Mouse (Mus musculus) 3T3-L1 (cell line): ENCODE results near the gene 1810010D01Rik.

ENCODE experiments used
- DNase-seq: peaks from one replicate; pipeline ENCODE4 v3.0.0-alpha.2; 2015; ENCODE audit warnings: low read depth, low spot score

Gene 1810010D01Rik

DNA sequence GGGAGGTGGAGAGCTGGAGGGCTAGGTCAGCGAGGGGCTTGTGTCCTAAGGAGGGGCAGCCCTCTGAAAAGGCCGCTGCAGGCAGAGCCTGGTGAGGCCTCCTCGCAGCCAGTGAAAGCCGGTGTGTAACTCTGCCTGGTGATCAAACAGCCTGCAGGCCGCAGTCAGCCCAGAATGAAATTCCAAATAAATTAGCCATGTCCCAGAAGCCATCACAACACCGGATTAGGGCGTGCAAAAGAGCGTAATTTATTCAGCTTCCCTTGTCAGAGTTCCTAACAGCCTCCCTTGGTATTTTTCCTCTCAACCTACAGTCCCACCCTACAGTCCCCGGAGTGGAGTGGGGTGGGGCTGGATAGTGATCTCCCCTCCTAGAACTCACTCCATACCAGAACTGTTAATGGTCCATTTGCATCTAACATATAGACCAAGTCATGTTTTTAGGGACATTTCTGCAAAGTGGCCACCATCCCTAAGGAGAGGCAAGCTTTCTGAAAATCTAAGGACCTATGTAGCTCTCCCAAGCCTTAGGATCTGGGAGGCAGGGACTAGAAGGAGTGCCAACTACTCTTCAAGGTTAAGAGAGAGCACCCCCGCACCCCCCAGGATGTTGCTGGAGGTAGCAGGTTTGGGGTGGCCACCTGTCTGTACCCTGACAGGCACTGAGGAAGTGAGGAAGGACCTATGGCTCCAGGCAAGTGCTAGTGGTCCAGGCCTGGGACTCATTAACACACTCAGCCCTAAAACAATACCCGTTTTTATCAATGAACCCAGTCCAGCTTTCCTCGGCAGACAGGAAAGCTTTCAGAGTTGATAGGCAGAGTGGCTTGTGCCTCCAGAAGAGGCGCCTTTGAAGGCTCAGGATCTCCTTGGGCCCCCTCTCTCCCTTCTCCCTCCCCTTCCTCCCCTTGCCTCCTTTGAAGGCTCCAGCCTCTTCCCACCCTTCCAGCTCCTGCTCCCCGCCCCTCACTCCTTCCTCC is 4.1 kb upstream of the 1810010D01Rik start:
- no peak for DNase-seq

DNA sequence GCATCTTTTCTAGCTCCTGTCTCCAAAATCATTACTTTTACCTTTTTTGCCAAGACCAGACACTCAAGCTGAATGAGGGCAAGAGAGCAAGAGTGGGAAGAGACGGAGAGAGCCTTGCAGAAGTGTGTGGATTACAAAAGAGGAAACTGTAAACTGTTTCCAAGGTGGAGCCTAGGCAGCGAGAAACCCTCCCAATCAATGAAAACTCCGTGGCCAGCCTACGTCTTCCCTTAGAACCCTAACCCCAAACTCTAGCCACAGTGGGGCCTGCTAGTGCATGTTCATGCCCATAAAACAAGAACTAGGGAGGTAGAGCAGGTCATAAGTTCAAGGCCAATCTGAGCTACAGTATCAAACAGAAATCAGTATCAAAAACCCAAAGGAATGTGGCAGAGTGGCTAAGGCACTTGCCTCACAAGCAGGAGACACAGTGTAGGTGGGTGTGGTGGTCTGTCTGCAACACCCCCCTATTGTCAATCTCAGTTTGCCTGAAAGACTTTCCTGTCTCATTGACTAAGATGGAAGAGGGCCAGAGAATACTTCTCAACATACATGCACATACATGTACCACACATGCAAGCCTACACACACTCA is 2.7 kb upstream of the 1810010D01Rik start:
- DNase-seq: no peak

DNA sequence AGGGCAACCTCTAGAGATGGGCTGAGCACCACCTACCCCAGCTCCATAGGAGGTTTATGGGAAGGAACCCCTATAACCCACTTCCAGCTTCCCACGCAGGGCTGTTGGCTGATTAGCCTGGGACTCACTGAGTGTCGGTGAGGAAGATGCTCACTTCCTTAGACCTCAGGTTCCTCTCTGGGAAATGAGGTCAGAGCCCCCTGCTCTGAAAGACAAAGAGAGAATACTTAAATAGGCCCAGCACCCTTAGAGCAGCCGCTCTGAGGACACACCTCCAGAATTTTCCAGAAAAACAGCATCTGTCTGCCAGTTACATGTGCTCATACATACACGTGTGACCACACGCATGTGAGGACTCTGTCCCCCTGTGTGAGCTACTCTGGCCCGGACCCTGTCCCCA is 1.1 kb downstream of the 1810010D01Rik start:
- no peak for DNase-seq

DNA sequence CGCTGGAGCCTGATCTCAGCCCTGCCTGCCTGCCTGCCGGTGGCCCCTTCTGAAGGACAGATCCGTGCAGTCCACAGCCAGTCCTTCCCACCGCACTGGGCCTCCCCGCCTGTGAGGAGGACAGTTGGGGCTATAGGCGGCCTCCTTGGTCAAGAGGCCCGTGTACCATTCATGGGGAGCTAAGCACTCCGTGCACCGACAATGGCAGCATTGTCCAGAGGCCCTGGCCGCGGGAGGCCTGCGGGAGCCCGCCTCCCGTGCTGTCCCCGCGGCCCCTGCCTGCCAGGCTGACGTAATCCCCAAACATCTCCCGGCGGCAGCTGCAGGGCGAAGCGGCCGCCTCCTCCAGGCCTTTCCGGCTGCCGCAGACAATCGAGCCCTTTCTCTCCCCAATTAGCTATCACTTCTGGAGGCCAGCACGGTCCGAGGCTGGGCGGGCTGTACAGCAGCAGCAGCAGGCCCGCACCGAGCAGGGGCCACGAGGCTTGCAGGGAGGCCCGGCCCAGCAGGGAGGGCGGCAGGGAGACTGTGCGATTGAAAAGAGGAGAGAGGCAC is 1.8 kb downstream of the 1810010D01Rik start:
- DNase-seq: no peak

DNA sequence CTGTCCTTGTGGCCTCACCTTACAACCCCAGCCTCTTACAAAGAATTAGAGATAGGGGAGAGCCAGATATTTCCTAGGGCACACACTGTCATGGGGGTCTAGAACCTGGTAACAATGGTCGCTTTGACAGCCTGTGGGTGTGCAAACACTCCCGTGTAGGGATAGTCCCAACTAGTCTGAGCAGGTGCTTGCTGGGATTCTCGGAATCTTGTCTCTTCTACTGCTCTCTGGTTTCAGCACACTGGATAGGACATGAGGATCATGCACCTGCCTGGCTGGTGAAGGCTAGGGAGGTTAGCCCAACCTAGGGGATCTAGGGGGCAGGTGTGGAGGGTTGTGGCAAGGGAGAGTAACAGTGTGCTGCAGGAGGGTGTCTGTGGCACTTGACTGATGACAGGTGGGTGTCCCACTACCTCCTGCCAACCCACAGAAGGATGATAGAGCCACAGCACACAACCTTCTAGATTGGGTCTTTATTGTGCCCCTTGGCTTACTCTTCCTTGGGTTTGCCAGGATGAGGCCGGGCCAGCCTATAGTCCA is 2.5 kb downstream of the 1810010D01Rik start:
- DNase-seq: no peak

DNA sequence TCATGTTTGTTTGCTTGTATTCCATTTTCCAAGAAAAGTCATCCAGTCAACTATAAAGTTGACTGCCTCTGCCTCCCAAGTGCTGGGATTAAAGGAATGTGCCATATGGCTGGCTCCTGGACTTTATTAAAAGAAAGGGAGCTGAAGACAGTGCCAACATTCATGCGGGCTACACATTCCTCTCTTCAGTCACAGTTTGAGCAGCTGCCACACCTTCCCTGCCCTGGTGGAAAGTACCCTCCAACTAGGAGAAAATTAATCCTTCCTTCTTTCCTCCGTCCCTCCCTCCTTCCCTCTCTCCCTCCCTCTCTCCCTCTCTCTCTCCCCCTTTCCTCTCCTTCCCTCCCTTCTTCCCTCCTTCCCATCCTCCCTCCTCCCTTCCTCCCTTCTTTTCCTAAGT is 8.2 kb downstream of the 1810010D01Rik start:
- DNase-seq: peak; percentile 82

DNA sequence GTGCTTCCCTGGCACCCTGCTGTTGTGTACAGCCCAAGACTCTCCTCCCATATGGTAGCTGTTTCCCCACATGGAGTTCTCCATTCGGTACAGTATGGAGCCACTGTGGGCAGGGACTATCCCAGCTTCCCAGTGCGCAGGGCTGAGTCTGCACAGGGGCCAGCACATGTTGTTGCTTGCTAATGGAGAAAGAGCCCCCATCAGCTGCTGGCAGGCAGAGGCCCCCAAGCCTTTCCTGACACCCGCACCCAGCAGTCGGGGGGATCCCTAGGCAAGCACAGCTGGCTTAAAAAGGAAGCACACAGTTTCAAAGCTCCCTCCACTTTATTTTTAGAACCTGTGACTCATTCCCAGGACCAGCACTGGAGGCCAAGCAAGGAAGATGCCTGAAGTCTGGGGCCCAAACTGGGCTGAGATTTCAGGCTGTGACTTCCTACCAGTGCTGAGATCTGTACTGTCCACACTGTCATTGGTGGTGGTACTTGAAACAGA is 9.7 kb downstream of the 1810010D01Rik start:
- DNase-seq: peak; percentile 80

DNA sequence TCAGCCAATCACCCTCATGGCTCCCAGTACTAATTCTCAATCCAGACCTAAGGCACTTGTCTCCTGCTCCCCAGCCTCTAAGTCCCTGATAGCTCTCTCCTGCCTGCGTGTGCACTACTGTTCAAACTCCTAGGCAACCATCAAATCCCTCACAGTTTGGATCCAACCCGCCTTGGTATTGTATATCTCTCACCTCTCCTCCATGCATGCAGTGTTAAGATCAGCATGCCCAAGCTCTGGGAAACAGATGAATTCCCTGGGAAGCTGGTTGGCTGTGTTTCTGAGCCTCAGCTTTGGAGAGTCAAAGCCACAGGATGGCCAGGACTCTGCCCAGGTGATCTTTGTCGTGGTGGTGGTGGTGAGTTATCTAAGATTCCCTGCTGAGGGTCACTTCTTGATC is 10.2 kb downstream of the 1810010D01Rik start:
- DNase-seq: no peak

DNA sequence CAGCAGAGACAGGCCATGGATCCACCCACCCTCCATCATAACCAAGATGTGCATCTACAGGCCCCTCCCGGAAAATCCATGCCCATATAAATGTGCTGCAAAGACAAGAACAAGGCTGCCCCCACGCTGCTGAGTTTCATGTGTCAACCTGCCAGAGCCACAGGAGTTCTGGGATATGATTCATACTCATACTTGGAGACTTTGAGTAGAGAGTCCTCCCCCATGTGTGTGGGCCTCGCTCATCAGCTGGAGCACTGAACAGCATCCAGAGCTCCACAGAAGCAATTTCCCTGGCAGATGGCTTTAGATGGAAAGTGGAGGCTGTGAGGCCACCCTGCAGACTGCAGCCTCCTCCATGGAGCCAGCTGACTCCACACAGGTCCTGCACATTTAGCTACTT is 10.9 kb downstream of the 1810010D01Rik start:
- DNase-seq: peak; percentile 81

DNA sequence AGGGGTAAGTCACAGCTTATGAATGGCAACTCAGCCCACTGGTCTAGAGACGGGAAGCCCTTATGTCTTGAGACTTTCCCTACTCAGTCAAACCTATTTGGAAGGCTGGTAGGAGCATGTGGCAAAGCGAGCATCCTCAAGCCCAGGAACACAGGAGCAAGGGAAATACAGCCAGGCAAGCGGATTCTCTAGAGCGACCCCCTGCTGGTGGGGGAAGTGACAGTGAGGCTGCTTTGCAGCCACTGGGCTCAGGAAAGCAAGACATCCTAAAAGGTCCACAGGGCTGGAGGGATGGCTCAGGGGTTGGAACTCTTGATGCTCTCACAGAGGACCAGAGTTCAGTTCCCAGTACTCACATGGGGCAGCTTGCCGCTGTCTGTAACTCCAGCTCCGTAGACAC is 11.6 kb downstream of the 1810010D01Rik start:
- no peak for DNase-seq

DNA sequence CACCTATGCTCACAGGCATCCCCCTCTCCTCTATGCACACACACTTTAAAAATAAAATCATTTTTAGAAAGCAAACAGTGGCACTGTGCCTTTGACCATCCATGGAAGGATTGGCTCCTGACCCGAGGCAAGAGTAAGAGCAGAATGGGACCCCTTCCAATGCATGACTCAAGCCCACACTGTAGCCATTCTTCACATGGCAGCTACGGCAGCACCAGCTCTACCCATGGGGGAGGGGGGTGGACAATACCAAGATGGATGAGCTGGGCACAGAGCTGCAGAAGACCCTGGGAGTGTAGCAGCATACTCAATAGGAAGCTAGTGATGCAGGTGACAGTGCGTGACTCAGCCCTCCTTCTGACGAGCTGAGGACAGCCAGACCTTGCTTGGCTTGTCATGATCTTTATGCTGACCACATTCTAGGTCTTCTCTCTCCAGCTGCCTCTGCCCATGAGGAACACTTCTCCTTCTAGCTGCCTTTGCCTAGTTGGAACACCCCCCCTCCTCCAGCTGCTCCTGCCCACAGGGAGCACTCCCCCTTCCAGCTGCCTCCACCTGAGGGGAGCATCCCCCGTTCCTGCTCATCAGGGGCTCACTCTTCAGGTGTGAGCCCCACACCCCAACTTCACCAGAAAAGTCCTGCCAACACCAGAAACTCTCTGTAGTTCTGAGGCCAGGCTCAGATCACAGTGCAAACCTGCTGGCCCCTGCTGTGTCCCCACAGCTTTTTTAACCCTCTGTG is 12.6 kb downstream of the 1810010D01Rik start:
- DNase-seq: peak; percentile 92

DNA sequence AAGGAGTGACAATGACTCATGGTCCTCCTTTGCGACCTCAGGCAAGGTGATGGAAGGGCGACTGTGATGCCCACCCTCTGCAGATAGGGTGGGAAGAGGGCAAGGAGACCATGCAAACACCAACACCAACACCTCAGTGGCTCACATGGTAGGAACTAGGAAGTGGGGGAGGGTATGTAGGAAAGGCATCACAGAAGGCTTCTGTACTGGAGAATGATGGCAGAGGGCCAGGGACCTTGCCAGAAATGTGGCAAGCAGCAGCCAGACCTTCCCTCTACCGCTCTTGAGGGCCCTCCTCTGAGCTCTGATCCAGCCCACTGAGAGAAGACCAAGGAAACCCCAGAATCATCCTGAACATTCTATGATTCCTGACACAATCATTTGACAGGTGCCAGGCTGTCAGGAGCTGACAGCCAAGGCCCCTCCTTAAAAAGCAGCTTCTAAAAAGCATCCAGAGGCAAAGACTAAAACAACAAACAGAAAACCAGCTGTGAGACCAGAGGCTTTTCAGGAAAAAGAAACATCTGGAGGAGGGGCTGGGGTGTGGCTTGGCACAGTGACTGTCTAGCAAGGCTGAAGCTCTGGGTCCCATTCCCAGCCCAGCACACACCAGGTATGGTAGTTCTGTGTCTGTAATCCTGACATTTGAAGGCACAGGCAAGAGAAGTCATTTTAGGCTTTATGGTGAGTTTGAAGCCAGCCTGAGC is 13.3 kb downstream of the 1810010D01Rik start:
- DNase-seq: peak; percentile 87

DNA sequence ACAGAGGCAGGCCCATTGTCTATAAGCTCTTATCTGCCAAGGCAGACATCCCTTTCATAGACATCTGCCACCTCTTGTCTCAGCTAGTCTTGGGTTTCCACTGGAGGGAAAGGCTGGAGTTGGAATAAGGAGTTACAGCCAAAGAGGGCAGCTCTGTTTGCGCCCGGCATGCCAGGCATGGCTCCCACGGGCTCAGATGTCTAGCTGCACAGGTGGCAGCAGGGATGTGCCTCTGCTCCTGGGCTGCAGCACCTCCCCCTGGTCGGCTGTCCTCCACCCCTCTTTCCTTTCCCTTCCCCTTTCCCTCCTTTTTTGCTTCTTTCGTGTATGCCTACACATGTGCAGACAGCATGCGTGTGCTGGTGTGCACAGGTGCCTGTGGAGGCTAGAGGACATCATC is 15.1 kb downstream of the 1810010D01Rik start:
- DNase-seq: no peak

DNA sequence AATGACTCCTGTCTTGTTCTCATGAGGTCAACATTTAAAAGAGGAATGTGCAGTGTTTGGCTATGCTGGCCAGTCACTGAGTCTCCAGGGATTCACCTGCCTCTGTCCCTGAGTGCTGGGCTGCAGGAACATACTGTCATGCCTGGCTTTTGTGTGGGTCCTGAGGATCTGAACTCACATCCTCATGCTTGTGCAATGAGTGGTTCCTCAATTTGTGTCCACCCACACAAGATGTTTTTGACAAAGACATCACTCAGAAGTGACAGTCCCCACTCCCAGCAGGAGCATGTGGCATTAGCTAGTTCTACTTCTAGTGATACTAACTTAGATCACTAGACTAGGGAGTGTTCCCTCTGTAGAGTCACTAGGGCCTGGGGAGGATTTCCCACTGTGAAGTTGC is 17.4 kb downstream of the 1810010D01Rik start:
- DNase-seq: no peak

DNA sequence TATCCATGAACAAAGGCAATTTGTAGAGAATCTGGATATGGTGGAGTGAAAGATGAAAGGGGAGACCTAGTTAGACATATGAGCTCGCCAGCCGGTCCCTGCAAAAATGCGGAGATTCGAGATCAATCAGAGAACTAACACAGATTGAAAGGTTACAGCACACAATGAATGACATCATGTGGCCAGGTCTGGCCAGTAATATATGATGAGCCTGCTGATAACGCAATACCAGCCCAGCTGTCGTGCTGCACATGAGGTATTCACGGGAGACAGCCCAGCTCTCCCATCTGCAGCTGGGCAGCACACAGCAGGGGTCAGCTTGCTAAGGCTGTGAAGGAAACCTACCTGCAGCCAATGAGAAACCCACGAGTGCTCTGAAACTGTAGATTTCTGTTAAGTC is 18.6 kb downstream of the 1810010D01Rik start:
- no peak for DNase-seq

DNA sequence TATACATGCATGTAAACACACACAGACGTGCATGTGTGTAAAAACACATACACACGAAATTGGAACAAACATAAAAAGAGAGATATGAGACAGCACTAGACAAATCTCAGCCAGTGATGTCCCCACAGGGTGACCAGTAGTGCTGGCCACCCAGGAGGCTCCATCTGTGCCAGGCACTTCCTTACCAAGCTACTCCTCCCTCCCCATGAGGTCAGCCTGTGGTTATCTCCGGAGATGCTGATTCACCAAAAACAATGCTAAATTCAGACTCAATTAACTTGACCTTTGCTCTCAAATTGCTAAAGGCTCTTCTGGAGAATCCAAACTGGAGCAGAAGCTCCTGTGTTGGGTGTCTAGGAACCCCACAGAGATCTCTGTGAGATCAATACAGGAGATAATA is 20.1 kb downstream of the 1810010D01Rik start:
- DNase-seq: peak; percentile 61

DNA sequence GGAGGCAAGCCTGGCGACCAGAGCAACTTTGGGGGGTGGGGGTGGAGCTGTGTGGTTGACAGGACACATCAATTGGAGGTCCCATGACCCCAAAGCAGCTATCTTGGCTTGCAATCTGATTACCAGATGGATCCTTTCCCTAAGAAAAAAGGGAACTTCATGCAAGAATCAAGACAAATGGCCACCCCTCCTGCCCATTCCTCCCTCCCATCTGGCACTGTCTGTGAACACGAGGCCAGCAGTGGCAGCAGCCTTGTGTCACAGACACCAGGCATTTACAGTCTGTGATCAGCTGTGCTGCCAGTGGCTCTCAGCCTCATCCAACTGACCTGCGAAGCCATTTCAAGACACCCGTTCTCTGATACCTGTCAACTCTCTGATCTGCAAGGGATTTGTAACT is 25.5 kb downstream of the 1810010D01Rik start:
- DNase-seq: no peak

DNA sequence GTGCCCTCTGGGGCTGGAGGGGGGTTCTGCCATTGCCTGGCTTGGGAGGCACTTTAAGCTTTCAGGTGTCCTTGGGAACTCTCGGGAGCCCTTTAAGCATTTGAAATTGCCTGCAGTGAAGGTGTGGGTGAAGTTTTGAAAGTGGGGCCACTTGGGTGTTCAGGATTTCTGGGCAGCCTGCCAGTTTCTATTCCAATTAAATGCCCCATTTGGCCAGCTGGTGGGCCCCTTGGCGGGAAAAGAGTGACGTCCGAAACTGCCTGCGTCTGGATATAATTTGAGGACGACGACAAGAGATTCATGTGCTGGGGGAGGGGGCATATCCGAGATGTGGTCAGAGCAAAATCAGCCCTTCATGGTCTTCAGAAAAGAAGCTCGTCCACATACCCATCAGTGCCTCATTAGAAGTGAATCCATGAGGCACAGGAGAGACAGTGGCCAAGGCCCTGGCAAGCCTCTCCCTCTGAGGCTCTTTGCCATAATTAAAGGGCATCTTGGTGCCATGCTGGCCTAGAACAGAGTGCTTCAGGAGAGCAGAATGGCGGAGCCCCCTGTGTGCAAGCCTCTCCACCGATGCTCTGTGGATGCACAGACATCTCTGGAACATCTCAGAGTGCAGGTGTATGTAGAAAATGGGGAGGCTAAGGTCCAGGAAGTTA is 26.4 kb downstream of the 1810010D01Rik start:
- DNase-seq: no peak

DNA sequence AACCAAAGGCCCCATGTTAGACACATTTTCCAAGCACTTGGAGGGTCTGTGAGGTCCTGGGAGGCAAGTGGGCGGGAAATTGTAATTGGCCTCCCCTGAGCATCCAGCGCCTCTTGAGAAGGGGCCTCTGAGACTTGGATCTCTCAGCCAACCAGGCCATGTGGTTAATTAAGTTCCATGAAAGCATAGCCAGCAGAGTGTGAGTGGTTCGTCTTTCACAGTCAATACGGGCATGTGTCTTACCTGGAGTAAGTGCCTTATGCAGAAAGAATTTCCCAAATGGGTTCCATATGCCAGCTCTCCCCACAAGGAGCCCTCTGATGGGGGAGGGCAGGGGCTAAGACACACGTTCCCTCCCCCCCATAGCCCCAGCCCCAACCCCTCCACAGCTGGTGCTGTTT is 28.2 kb downstream of the 1810010D01Rik start:
- DNase-seq: no peak
